27 mouse cellular contexts compared by ENCODE assay signal in the genomic region with DNA sequence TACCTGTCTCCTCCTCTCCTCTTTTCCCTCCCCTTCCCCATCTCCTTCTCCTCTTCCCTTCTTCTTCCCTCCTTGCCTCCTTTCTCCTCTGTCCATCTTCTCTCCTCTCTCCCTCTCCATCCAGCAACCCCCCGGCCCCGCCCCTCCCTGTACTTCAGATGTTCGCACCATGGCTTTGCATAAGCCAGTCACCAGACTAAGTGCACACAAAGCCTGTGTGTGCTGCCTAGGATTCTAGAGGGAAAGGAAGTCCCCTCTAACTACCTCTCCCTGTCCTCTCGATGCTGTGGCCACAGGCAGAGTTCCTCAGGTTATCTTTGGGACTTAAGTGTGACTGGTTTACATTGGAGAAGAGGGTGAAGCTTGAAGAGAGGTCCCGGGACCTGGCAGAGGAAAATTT. TPM values are rescaled to one million over a fixed set of nuclear protein-coding genes. Genes with fewer than 3 reads are reported as not detected.
"Had no signal": no experiment of that assay in that cellular context is flagged by ENCODE, and none has a peak within 500 bp of the region (broad histone marks: within the 10 kb centered on the region; RNA-seq: fewer than 3 reads in every experiment).

No protein-coding gene starts in this region.

- ATAC-seq: hindbrain, embryonic 16.5 days; inflammation-experienced regulatory T-cells, adult 6 months; intestine, embryonic 15.5 days; liver, postnatal 0 days had no signal

- H3K36me3 ChIP-seq: heart, embryonic 15.5 days; hindbrain, embryonic 10.5 days; hindbrain, embryonic 12.5 days; intestine, embryonic 15.5 days; limb, embryonic 12.5 days; liver, embryonic 15.5 days had no signal

- H3K9me3 ChIP-seq: heart, embryonic 15.5 days; hindbrain, embryonic 12.5 days; intestine, embryonic 15.5 days; liver, embryonic 13.5 days; liver, embryonic 15.5 days had no signal

- H3K4me3 ChIP-seq: gastrocnemius, adult 2 months; heart, adult 2 months; heart, embryonic 13.5 days; heart, embryonic 15.5 days; hindbrain, embryonic 10.5 days; hindbrain, embryonic 12.5 days; intestine, embryonic 15.5 days; layer of hippocampus, adult 2 months; limb, embryonic 12.5 days; liver, embryonic 13.5 days; liver, embryonic 15.5 days had no signal

- H3K4me1 ChIP-seq: heart, embryonic 15.5 days; hindbrain, embryonic 10.5 days; hindbrain, embryonic 12.5 days; intestine, embryonic 15.5 days; liver, embryonic 13.5 days; liver, embryonic 15.5 days had no signal

- DNase-seq: gastrocnemius, adult 2 months; gastrocnemius, postnatal 10 days; gastrocnemius, postnatal 25 days; heart, adult 2 months; heart, postnatal 14 days; heart, postnatal 4 days; kidney, adult 11 months; kidney, adult 2 months; kidney, postnatal 10 days; kidney, postnatal 25 days; kidney, postnatal 4 days; layer of hippocampus, postnatal 36 days; left cerebral cortex, postnatal 4 days; liver; liver, embryonic 13.5 days; liver, postnatal 0 days had no signal

- H3K27me3 ChIP-seq: heart, embryonic 13.5 days; heart, embryonic 15.5 days; hindbrain, embryonic 12.5 days; intestine, embryonic 15.5 days; limb, embryonic 12.5 days; liver, embryonic 13.5 days; liver, embryonic 15.5 days had no signal

RNA-seq across cellular contexts. Expression of gene Casc1, which starts 50.2 kb away (rescaled TPM):
- total RNA-seq: granulocyte monocyte progenitor cell, adult 5-6 weeks had no signal
